Mouse (Mus musculus) telencephalon, adult 2 months (tissue): Measurements from ENCODE around the gene Poc1a.

Source experiments
- DNase-seq: peaks from one replicate; pipeline ENCODE4 v3.0.0-alpha.2; 2011; ENCODE audit warnings: low read depth, low spot score

Gene Poc1a

DNA sequence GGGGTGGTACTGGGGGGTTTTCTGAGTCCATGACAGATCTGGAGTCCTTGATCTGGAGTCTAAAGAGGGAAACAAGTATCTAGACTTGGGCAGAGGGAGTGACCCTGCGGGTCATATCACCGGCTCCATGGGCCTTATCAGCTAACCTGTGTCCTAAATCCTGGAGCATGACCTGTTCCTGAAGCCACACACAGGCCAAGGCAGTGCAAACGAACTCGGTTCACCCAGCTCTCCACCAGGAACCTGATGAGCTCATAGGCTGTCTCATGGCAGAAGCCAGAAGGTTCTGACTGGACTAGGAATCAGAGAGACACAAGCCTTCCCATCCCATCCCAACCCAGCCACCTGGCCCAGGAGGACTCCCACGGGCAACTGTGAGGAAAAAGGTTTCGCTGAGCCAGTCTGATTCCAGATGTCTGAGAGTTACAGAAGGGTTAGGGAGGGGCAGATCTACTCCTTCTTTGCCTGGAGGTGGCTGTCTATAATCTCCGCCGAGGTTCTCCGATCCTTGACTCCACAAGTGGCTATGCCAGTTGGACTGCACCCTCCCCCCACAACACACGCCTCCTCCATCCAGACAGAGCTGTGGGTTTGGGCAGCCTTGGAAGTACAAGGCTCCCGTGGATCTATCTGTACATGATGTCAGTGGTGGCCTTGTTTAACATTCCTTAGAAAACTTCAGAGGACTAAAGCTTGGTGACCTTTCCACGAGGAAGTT, 15.3 kb upstream of the Poc1a start:
- DNase-seq = no peak

DNA sequence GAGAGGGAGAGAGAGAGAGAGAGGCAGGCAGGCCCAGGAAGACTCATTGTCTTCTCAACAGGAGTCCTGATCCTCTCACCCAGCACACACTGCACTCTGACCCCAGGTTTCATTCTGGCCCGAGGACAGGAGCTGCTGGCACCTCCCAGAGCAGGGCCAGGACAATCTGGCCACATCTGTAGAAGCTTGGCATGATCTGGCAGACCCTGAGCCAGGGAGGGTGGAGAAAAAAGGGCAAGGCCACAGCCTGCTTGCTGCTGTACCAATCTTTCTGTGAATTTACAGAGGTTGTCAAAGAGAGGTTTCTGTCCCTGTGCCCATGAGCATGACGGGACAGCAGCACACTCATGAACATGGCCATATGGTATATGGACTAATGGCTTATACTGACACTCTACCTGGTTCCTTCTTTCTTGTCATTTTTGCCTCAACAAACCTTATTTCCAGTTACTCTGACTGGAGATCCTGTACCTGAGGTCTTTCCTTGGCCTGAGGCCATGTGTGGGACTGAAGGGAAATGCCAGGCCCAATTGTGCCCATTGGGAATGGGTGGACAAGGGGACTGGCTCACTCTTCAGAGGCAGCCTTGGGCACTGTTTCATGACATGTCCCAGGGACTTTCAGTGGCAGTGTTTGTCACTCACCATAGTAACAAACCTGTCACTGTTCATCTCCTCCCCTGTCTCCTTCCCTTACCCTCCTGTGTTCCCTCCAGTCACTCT, 13.8 kb upstream of the Poc1a start:
- no peak for DNase-seq

DNA sequence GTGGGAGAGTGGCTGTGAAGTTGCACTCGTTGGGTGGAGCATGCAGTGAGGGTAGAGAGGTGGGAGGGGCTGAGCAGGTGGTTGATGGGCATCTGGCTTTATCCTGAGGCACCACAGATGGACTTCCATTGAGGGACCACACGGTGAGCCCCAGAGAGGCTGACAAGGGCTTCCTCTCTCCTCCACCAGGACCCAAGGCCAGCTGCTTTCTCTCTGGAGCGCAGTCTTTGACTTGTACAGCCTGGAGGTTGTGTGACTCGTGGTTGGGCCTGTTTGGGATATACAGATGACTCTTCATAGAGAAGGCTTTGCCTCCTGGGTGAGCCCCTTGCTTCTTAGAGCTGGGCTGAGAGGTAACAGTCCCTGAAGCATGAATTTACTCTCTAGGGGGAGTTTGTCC, 12.4 kb upstream of the Poc1a start:
- no peak for DNase-seq

DNA sequence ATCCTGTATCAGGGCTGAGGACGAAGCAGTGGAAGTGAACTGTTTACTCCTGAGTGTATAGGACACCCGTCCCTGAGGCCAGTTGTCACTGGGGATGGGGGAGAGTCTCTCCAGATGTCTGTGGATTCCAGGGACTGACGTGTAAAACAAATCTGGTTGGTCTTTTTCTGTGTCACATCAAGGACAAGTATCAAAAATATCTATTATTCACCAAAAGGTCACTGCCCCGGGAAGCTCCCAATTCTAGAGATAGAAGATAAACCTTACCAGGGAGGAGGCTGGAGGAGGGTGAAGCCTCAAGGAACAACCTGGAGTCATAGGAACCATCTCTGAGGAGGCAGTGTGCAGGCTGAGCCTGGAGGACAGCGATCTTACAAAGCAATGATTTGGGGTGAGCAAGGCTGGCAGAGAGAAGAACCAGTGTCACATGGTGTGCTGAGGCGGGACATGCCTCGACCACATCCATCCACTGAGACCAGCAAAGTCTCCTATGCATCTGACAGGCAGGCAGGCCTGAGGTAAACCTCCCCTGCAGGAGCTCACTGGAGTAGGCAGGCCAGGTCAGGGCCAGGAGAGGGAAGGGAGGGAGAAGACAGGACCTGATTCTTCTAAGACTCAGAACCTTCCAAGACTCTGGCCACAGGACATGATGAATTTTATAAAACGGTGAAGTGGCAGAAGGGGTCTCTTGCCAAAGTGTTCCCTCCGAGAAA, 11.6 kb upstream of the Poc1a start:
- DNase-seq = no peak

DNA sequence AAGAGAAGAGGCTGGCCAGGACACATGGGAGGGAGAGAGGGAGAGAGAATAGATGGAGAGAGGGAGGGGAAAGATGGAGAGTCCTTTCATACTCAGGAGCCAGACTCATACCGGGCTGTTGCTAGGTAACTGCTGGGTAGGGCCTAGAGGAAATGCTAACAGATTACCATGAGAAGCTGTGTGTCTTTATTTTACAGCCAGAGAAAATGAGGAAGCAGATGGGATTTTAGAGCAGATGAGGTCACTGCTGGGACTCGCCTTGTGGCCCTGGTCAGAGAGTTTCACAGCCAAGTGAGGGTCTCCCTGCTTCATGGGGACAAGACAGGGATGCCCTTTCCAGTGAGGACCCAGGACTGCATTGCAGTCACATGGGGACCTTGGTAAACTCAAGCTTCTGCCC, 11.0 kb upstream of the Poc1a start:
- DNase-seq = peak; percentile 60

DNA sequence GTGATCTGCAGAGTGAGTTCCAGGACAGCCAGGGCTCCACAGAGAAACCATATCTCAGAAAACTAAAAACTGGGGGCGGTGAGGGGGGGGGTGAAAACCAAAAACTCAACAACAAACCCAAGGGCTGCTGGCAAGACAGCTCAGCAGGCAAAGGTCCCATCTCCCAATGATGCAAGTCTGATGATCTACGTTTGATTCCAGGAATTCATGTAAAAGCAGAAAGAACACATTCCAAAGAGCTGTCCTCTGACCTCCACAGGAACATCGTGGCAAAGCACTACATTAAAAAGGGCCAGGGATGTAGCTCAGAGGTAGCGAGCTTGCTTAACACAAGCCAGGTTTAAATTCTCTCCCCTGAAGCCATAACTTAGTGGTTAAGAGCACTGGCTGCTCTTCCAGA, 10.2 kb upstream of the Poc1a start:
- no peak for DNase-seq

DNA sequence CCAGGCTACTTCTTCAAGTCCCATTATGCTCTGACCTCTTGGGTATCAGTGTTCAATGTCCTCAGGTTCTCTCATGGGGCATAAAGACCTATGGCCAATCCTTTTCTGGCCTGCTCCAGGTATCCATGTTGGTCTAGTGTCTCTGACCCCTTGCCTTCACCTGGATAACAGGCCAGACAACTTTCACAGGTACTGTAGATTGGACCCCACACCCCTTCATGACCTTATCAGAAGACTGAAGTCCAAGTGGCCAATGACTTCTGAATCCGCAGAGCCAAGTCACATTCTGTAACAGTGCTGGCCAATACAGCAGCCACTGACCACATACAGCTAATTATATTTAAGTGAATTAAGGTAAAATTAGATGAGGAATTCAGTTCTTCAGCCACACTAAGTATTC, 8.6 kb upstream of the Poc1a start:
- no peak for DNase-seq

DNA sequence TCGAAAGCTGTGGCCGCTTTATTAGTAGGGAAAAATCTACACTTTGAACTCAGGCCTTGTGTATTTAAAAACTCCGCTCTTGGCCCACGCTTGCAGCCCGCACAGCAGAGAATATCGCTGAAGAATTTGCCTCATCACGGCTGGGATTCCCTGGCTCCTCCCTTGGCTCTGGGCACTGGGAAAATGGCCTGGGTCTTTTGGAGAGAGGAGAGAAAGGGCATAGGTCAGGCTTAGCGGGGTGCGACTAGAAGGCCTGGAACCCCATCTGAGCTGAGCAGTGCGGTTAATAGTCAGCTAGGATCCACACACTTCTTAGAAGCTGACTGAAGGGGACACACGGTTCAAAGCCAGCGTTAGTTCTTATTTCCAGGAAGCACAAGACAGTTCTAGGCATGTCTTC, 7.6 kb upstream of the Poc1a start:
- DNase-seq = no peak

DNA sequence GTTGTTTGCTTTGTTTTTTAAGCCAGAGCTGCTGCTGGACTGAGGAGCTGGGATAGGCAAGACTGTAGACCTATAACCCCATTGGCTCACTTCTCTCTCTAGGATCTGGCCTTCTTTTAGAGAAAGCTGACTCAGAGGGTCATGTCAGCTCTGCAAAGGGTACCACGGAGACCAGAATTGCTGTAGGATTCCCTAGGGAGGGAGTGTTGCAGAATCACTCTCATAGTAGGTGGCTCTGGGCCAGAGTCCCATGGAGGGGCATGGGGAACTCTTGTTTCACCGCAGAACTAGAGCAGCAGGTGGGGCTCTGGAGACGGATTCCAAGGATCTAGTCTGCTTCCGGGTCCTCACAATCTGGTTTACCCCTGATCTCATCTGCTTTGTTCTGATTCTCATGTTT, 7.1 kb upstream of the Poc1a start:
- no peak for DNase-seq

DNA sequence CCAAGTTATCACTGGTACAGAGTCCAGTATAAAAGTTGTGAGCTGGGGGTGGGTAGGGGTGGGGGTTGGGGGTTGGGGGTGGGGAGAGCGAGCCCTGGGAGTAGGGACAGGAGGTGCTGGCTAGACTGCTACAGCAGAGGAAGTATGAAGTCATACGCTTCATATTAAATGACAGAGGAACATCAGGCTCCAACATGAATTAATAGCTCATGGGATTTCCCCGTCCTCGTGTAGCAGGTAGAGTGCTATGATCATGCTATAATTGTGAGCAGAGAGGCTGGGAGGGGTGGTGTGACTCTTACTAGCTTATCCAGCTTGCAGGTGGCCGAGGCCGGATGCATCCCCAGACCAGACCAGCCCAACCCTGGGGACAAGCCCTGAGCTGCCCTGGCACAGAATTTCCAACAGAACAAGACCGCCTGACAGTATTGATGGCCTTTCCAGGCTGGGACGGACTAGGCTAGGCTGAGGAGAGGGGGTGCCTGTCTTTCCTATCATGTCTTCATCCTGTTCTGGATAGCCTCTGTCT, 6.1 kb upstream of the Poc1a start:
- DNase-seq = no peak

DNA sequence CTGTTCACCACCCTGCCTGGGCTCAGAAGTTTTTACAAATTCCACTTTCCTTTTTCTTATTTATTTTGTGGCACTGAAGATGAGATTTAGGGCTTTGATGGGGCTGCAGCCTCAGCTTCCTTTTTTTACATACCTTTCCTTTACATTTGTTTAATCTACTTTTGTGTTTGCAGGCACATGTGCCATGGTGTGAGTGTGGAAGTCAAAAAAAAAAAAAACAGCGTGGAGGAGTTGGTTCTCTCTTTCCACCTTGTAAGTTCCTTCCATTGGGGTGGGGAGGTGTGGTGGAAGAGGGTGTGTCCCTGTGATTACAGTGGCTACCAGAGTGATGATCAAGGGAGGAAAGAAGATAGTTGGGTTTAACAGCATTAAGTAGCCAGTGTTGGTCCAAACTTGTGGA, 5.1 kb upstream of the Poc1a start:
- no peak for DNase-seq

DNA sequence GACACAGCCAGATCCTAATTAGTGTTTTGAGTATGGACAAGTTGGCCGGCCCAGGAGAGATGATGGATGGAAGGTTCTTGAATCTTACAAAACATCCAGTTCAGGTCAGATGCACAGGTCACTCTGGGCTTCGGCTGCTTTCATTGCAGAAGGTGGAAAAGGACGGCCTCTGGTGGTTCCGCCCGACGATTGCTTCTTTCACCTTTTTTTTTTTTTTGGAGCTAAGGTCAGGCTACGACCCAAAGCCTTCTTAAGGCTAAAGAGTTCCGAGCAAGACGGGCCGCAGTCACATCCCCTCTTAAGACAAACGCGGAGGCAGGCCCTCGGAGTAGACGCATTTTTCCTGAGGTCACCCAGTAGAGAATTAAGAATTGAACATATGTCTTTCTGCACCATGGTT, 475 bp upstream of the Poc1a start:
- DNase-seq = no peak

DNA sequence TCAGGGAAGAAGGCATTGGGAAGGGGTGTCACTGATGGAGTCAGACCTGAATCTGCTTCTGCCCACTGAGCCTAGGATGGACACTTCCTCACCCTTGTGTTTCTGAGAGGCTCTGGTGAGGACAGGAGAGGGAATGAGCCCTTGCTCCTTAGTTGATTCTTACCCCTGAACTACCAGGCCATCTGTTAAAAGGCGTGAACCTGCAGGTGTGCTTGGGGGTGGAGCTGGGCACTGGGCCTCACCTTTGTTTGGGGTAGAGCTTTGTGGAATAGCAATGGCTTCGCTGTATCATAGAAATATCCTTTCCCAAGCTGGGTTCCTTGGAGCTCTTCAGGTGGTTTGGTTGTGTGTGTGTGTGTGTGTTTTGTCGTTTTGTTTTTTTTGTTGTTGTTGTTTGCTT, 1.2 kb downstream of the Poc1a start:
- DNase-seq = no peak

DNA sequence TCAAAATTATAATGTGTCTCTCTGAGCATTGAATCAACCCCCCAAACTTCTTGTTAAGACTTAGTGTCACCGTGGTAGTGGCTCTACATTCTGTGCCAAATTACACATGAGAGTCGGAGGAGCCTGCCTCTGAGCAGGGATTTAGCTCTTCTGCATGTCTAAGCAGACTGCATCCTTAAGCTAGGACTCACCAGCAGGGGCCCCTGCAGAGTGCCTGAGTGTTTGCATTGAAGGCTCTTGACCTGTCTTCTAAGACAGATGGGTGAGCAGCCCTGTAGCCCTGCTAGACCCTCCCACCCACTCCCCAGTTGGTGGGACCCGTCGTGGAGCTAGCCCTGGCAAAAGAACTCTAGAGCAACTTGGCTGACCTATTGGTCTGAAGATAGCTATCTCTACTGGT, 6.3 kb downstream of the Poc1a start:
- no peak for DNase-seq

DNA sequence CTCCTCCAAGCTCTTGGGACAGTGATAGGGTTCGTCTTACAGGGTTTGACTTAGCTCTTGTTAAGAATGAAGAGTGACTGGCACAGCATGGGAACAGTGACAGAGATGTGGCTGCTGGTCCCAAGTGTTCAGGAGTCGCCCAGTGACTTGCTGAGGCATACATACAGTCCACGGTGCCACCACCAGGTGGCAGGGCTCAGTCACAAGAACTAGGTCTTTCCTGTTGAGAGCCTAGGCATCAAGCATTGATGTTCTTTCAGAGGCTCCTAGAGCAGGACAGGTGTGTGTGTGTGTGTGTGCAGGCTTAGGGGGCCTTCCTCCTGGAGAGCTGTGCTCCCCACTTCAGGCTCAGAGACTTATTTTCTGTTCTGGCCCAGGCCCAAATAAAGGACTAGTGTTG, 8.0 kb downstream of the Poc1a start:
- DNase-seq = peak; percentile 76

DNA sequence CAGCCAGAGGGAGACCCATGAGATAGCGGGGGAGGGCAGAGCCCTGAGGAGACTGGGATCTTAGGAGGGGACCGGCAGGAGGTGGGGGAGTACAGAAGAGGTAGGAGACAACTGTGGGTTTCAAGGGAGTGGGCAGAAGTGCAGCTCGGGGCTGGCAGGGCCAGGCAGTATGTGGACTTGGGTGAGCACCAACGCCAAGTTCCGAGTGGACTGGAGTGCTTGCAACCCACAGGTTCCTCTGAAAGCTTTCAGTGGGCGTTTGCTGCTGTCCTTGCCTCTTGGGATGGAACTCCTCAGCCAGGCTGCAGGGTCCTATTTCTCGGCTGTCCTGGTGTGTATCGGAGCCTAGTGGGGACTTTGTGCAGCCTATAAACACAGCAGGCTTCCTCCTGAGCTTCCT, 9.0 kb downstream of the Poc1a start:
- no peak for DNase-seq

DNA sequence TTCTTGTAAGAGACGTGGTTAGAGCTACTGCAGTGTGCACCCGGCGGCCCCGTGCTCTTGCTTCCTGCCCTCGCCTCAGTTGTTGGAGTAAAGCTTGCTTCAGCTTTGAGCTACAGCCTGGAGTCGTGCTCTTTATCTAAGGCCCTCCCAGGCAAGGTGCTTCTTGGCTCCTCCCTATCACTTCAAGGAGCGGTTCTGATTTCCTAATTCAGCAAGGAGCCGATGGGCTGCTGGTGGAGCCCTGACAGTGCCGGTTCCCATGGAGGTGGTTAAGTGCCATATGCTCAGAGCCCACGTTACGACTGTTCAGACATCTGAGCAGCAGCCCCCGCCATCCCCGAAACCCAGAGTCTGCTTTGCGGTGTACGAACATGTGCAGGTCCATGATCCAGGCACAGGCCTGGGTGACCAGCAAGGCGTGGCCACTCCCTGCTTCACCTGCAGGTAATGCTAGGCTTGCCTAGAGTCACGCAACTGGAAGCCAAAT, 9.8 kb downstream of the Poc1a start:
- peak; percentile 91 for DNase-seq

DNA sequence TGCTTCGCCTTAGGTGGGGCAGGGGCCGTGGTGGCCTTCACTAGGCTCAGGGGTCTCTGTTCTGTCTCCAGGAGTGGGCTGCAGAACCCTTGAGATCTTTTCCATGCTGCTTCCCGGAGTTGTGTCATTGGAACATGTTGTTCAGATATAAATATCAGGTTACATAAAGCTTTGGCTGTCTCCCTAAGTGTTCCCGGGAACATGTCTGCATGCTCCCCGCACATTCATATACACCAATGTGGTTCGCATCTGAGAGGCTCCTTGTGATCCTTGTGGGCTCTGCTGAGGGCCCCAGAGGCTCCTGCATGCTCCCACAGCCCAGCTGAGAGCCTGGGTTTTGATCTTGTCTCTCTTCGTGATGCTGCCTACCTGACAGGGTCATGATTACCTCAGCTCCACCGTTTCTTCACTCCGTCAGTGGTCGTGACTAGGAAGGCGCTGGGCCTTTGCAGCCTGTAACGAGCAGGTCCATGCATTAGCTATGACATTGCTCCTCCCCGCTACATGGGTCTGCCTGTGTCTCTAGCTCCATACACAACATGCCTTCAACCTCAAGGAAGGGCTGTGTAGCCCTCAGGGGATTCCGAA, 12.8 kb downstream of the Poc1a start:
- peak; percentile 79 for DNase-seq

DNA sequence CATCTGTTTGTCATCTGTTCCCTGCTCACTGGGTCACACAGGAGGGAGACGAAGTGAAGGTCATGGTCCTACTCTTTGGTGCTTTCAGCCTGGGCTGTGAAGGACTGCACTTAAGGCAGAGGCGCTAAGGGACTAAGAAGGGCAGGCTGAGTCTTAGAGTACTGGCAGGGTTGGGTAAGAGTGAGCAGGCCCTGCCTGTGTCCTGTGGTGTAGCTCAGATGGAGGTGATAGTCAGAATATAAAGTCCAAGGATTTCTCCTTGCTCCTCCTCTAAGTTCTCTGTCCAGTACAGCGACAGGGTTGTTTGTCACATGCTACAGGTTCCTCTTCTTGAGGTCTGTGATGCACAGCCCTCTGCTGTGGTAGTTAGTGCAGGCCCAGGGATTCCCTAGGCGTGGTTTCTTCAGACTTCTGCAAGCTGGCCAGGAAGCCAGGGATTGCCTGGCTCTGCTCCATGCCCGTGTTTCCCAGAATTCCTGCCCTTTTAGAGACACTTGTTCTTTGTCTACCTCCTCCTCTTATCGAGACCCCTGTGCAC, 15.8 kb downstream of the Poc1a start:
- no peak for DNase-seq

DNA sequence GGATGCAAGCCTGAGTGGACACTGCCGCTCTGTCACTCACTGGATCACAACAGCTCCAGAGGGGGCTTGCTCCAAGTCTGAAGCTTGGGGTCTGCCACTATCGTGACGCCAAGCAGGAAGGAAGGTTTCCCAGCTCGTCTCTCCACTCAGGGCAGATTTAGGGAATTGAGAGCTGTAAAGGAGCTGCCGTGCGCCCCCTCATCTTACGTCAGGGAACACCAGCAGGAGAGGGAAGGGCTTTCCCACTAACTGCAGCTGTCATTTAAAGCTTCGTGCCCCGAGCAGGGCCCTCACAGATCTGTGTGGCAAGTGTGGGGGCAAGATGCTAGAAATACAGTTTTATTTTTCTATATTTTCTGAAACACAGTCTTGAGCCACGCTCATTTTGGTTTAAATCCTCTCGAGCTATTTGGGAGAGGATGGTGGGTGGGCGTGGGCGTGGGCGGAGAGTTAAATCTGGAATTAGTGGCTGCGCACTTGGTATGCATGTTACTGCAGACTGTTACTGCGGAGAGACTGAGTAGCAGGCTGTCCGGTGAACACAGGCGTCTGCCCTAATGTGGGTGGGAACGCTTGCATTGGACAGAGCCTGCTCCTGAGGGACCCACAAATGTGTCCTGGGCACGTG, 19.4 kb downstream of the Poc1a start:
- peak; percentile 86 for DNase-seq

DNA sequence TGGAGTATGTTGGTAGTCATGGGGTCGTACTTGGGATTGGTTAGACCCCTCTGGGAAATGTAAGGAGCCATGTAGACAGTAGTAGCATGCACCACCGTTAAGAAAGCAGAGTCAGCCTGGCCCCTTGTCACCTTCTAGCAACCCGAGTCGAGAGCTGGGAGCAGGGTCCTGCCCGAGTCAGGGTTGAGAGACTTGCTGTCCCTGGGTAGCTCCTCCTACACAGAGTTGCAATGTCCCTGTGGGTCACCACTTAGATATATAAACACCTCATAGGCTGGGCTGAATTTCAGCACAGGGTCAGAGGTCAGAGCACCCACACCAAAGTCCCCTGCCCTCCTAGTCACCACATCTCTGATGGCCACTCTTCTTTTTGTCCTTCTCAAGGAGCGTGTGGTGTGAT, 20.1 kb downstream of the Poc1a start:
- no peak for DNase-seq
